Mouse (Mus musculus): Measurements from ENCODE around the gene Elmsan1. TPM values are rescaled to one million over a fixed set of nuclear protein-coding genes. Genes with fewer than 3 reads are reported as not detected.

Elmsan1 gene
- total RNA-seq, 1 experiment, result 9.6 TPM

DNA sequence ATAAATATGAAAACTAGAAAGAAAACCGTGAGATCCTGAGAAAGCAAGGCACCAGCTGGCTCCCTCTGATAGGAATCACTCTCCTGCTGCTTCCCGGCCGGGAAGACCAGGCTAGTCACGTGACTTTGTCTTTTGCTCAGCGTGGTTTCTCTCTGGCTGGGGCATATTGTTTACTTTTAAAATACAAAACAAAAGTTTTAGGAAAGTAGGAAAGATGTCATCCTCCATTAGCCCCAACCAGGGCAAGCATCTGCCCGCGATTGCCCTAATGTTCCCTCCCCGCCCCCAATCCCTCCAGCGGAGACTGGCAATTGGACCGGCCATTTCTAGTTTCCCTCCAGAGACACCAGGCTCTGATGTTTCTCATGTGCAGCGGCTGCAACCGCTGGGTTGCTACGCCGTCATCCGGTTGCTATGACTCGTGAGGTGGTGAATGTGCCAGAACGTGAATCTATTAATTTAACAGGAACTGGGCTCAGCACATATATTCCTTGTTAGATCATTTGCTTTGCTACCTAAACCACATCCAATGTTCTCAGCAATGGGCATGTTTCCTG lies 3.8 kb upstream of the Elmsan1 start:
- H3K27ac ChIP-seq (ENCODE audit: insufficient read depth, low read depth, low read length, poor library complexity, severe bottlenecking), result no peak overlapping the region
- peak overlapping the region; percentile 30; the same call in 1 of the 2 replicates for H3K9ac ChIP-seq (ENCODE audit: insufficient read depth, low read depth, low read length, poor library complexity, severe bottlenecking)
- H3K4me1 ChIP-seq (ENCODE audit: control insufficient read depth in 2 of 2, insufficient read depth in 2 of 2, low read length in 2 of 2, poor library complexity in 1 of 2), result peaks cover 12 to 14% of the 10 kb centered on the region in 2 experiments
- no peaks in the 10 kb centered on the region for H3K9me3 ChIP-seq (ENCODE audit: control insufficient read depth, insufficient read depth, low read depth, low read length)
- TF ChIP-seq ZC3H11A (IDR thresholded peaks at IDR 0.05; ENCODE audit: borderline replicate concordance, low read depth, low read length), result no peak
- DNase-seq (ENCODE audit: low read depth, low spot score), result no peak
- in situ Hi-C loops (cut with MboI; ENCODE audit: low sequenced_read_pairs in 2 of 2, unreplicated experiment in 2 of 2), result no loop called here
- H3K4me3 ChIP-seq (ENCODE audit: insufficient read depth in 1 of 2, low read depth in 1 of 2, low read length in 2 of 2, poor library complexity in 1 of 2, severe bottlenecking in 1 of 2), result no peak overlapping the region
- no peaks in the 10 kb centered on the region for H3K36me3 ChIP-seq (ENCODE audit: control insufficient read depth, insufficient read depth, low read length, poor library complexity, severe bottlenecking)

DNA sequence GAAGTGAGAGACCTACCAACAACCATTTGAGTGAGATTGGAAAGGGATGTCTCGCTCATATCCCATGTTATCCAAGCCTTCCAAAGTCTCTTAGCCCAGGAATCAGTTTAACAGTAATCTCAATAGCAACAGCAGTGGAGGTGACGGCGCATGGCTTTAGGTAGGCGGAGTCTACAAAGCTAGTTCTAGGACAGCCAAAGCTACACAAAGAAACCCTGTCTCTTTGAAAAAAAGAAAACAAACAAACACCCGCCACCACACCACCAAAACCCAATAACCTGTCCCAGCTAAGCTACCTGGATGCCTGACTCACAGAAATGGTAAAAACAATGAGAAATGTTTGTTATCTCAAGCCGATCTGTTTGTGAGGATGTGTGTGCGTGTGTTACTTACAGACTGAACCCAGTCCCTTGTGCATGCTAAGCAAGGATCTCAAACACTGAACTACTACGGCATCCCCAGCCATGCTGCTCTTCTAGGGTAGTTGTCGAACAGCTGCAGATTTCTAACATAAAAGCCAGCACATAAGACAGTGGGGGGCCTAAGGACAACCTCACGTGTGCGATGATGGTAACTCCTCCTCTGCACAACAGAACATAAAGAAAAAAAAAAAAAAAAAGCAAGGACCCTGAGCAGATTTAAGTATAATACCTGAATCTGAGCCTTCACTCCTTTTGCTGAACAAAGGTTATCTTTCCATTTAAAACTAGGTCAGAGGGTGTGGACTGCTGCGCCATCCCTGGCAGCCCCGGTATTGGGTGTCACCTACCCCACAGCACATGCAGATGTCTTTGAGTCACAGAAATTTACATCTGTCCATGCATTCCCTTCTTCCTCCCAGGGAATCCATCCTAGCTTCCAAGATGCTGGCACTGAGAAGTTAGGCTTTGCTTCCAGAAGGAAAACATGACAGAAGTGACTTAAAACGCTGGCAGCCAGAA lies 2.5 kb upstream of the Elmsan1 start:
- no peak for DNase-seq (ENCODE audit: low read depth, low spot score)
- H3K9me3 ChIP-seq (ENCODE audit: control insufficient read depth, insufficient read depth, low read depth, low read length), result no peaks in the 10 kb centered on the region
- H3K36me3 ChIP-seq (ENCODE audit: control insufficient read depth, insufficient read depth, low read length, poor library complexity, severe bottlenecking), result no peaks in the 10 kb centered on the region
- H3K27ac ChIP-seq (ENCODE audit: insufficient read depth, low read depth, low read length, poor library complexity, severe bottlenecking), result no peak overlapping the region
- H3K4me1 ChIP-seq (ENCODE audit: control insufficient read depth in 2 of 2, insufficient read depth in 2 of 2, low read length in 2 of 2, poor library complexity in 1 of 2), result peaks cover 20 to 21% of the 10 kb centered on the region in 2 experiments
- no peak overlapping the region for H3K4me3 ChIP-seq (ENCODE audit: insufficient read depth in 1 of 2, low read depth in 1 of 2, low read length in 2 of 2, poor library complexity in 1 of 2, severe bottlenecking in 1 of 2)
- in situ Hi-C loops (cut with MboI; ENCODE audit: low sequenced_read_pairs in 2 of 2, unreplicated experiment in 2 of 2), result no loop called here
- H3K9ac ChIP-seq (ENCODE audit: insufficient read depth, low read depth, low read length, poor library complexity, severe bottlenecking), result no peak overlapping the region
- TF ChIP-seq ZNF384 (IDR thresholded peaks at IDR 0.05; ENCODE audit: low read depth, low read length) (no peak), MAFK (IDR thresholded peaks at IDR 0.05; ENCODE audit: insufficient read depth, low read depth, low read length) (no peak), HCFC1 (IDR thresholded peaks at IDR 0.05; ENCODE audit: borderline replicate concordance, insufficient read depth, low read length) (no peak), ZC3H11A (IDR thresholded peaks at IDR 0.05; ENCODE audit: borderline replicate concordance, low read depth, low read length) (no peak), CHD2 (IDR thresholded peaks at IDR 0.05; ENCODE audit: low read depth, low read length) (no peak)

DNA sequence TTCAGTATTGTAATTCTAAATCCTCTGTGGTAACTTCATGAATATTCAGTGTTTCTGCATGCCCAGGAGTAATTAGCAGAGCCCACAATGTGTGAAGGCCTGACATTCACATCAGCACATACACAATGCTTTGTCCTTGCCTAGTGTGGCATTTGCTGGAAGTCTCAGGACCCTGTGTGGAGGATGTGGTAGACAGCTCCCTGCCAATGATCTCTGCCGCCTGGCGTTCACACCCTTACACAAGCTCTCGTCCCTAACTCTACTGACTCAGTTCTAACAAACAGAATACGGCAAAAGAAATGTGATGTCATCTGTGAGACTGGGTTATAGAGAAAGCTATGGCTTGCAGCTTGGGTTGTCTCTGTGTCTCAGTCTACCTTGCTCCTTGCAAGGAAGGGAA lies 1.8 kb upstream of the Elmsan1 start:
- in situ Hi-C loops (cut with MboI; ENCODE audit: low sequenced_read_pairs in 2 of 2, unreplicated experiment in 2 of 2), result no loop called here

DNA sequence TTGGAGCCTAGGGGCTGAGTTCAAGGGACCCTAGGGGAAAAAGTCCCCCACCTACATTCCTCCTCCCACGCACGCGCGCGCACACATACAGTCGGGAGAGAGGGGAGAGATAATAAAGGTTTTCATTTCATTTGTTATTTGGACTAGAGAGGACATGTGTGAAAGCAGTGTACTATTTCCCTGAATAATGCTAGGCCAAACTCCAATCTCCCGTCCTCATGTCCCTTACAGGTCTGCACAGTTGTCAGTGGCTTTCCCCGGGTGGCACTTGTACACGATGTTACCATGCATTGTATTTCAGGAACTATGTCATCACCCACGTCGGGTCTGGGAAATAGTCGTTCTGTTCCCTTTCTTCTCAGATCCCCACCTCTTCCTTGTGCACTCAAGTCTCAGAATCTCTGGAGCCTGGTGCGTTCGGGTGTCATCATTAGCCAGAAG lies 460 bp upstream of the Elmsan1 start:
- DNase-seq (ENCODE audit: low read depth, low spot score), result no peak
- peak overlapping the region; percentile 76 for H3K9ac ChIP-seq (ENCODE audit: insufficient read depth, low read depth, low read length, poor library complexity, severe bottlenecking)
- peaks cover 3% of the 10 kb centered on the region for H3K36me3 ChIP-seq (ENCODE audit: control insufficient read depth, insufficient read depth, low read length, poor library complexity, severe bottlenecking)
- 0 out of 2 replicates have a peak overlapping the region, but pooled peaks have one; percentile 9 for H3K27ac ChIP-seq (ENCODE audit: insufficient read depth, low read depth, low read length, poor library complexity, severe bottlenecking)
- TF ChIP-seq CHD2 (IDR thresholded peaks at IDR 0.05; ENCODE audit: low read depth, low read length), result no peak
- no peak for TF ChIP-seq ZC3H11A (IDR thresholded peaks at IDR 0.05; ENCODE audit: borderline replicate concordance, low read depth, low read length)
- no peak for TF ChIP-seq ZNF384 (IDR thresholded peaks at IDR 0.05; ENCODE audit: low read depth, low read length)
- no peak for TF ChIP-seq HCFC1 (IDR thresholded peaks at IDR 0.05; ENCODE audit: borderline replicate concordance, insufficient read depth, low read length)
- no peak for TF ChIP-seq MAFK (IDR thresholded peaks at IDR 0.05; ENCODE audit: insufficient read depth, low read depth, low read length)
- H3K9me3 ChIP-seq (ENCODE audit: control insufficient read depth, insufficient read depth, low read depth, low read length), result no peaks in the 10 kb centered on the region
- peak overlapping the region; percentile 71 to 93 for H3K4me3 ChIP-seq (ENCODE audit: insufficient read depth in 1 of 2, low read depth in 1 of 2, low read length in 2 of 2, poor library complexity in 1 of 2, severe bottlenecking in 1 of 2)
- H3K4me1 ChIP-seq (ENCODE audit: control insufficient read depth in 2 of 2, insufficient read depth in 2 of 2, low read length in 2 of 2, poor library complexity in 1 of 2), result peaks cover 20 to 35% of the 10 kb centered on the region in 2 experiments
- in situ Hi-C loops (cut with MboI; ENCODE audit: low sequenced_read_pairs in 2 of 2, unreplicated experiment in 2 of 2), result no loop called here

More for the DNA sequence above, 1.8 kb upstream of the Elmsan1 start:
- no peak overlapping the region for H3K4me3 ChIP-seq (ENCODE audit: insufficient read depth in 1 of 2, low read depth in 1 of 2, low read length in 2 of 2, poor library complexity in 1 of 2, severe bottlenecking in 1 of 2)
- H3K9ac ChIP-seq (ENCODE audit: insufficient read depth, low read depth, low read length, poor library complexity, severe bottlenecking), result no peak overlapping the region
- peaks cover 22 to 27% of the 10 kb centered on the region in 2 experiments for H3K4me1 ChIP-seq (ENCODE audit: control insufficient read depth in 2 of 2, insufficient read depth in 2 of 2, low read length in 2 of 2, poor library complexity in 1 of 2)
- no peak overlapping the region for H3K27ac ChIP-seq (ENCODE audit: insufficient read depth, low read depth, low read length, poor library complexity, severe bottlenecking)
- H3K36me3 ChIP-seq (ENCODE audit: control insufficient read depth, insufficient read depth, low read length, poor library complexity, severe bottlenecking), result no peaks in the 10 kb centered on the region
- no peak for DNase-seq (ENCODE audit: low read depth, low spot score)
- TF ChIP-seq CHD2 (IDR thresholded peaks at IDR 0.05; ENCODE audit: low read depth, low read length) (no peak), MAFK (IDR thresholded peaks at IDR 0.05; ENCODE audit: insufficient read depth, low read depth, low read length) (no peak), ZC3H11A (IDR thresholded peaks at IDR 0.05; ENCODE audit: borderline replicate concordance, low read depth, low read length) (no peak), HCFC1 (IDR thresholded peaks at IDR 0.05; ENCODE audit: borderline replicate concordance, insufficient read depth, low read length) (no peak), ZNF384 (IDR thresholded peaks at IDR 0.05; ENCODE audit: low read depth, low read length) (no peak)
- no peaks in the 10 kb centered on the region for H3K9me3 ChIP-seq (ENCODE audit: control insufficient read depth, insufficient read depth, low read depth, low read length)

Measured in ES-E14 (cell line).